Mouse (Mus musculus) intestine, embryonic 14.5 days (tissue): ENCODE data around the gene Pdpr. TPM values are rescaled to one million over a fixed set of nuclear protein-coding genes. Genes with fewer than 3 reads are reported as not detected.
"Not testable (repeated sequence)": the region's sequence is repeated elsewhere in the genome, so short reads cannot be mapped to it uniquely, and the experiment has no call there.

Experiments used
- ATAC-seq: fragments of 200-750 bp; cut with Nextera tagmentation; replicated peaks from 2 replicates; pipeline ENCODE4 v1.8.0; 2017; ENCODE audit warnings: low read depth, moderate number of reproducible peaks, moderate TSS enrichment, moderate library complexity; ENCODE audit not compliant: low FRiP score, low TSS enrichment
- DNase-seq: peaks from one replicate; pipeline ENCODE4 v3.0.0-alpha.2; 2018; ENCODE audit warnings: low spot score
- H3K27ac ChIP-seq: fragments of 300-500 bp; sonication (generic); 2 replicates; pipeline ENCODE4 v1.5.1; 2014; ENCODE audit warnings: low read depth, mild to moderate bottlenecking, control low read depth
- H3K27me3 ChIP-seq: fragments of 300-500 bp; sonication (generic); replicated peaks from 2 replicates; pipeline ENCODE4 v1.6.1; 2014; ENCODE audit warnings: low read length, control low read depth; ENCODE audit not compliant: control insufficient read depth, insufficient read depth
- H3K36me3 ChIP-seq: fragments of 300-500 bp; sonication (generic); 2 replicates; pipeline ENCODE4 v1.6.1; 2014; ENCODE audit warnings: low read length, control low read depth; ENCODE audit not compliant: control insufficient read depth, insufficient read depth
- H3K4me1 ChIP-seq: fragments of 300-500 bp; sonication (generic); replicated peaks from 2 replicates; pipeline ENCODE4 v1.6.1; 2014; ENCODE audit warnings: low read length, control low read depth, mixed read lengths; ENCODE audit not compliant: control insufficient read depth, insufficient read depth
- H3K4me2 ChIP-seq: fragments of 300-500 bp; sonication (generic); 2 replicates; pipeline ENCODE4 v1.6.1; 2014; ENCODE audit warnings: low read length
- H3K4me3 ChIP-seq: fragments of 300-500 bp; sonication (generic); 2 replicates; pipeline ENCODE4 v1.5.1; 2014; ENCODE audit warnings: low read depth, low read length, control low read depth, mixed read lengths
- H3K9ac ChIP-seq: fragments of 300-500 bp; sonication (generic); 2 replicates; pipeline ENCODE4 v1.6.1; 2014; ENCODE audit warnings: mild to moderate bottlenecking, low read length
- H3K9me3 ChIP-seq: fragments of 300-500 bp; sonication (generic); 2 replicates; pipeline ENCODE4 v1.6.1; 2016; ENCODE audit warnings: low read length, control low read depth; ENCODE audit not compliant: control insufficient read depth
- WGBS: fragments of 180-500 bp; shearing (Covaris S2); extraction: QIAGEN DNeasy Blood & Tissue Kit; methylation state at CpG from one replicate; pipeline ENCODE4 v1.1.7; 2014; 5-methylcytosine and 5-hydroxymethylcytosine counted together
- polyA plus RNA-seq: library from polyadenylated mRNA; unstranded; fragments of >200 nt; fragmentation: Nextera tagmentation; extraction: Ambion mirVana; gene quantifications from 2 replicates; pipeline ENCODE4 v1.2.1, GENCODE M21; 2014

Pdpr gene
- polyA plus RNA-seq, 1 experiment from 2014 or later = 6.3 TPM

- WGBS = 75% methylated on average over 2 of the region's 2 CpGs
- ATAC-seq (no peak), DNase-seq (no peak)
- H3K4me3 ChIP-seq = no peak overlapping the region
- peaks cover 23% of the 10 kb centered on the region for H3K4me1 ChIP-seq
- H3K9ac ChIP-seq = no peak overlapping the region
- H3K27ac ChIP-seq = no peak overlapping the region
- H3K36me3 ChIP-seq = peaks cover 25% of the 10 kb centered on the region
- H3K27me3 ChIP-seq = no peaks in the 10 kb centered on the region
- H3K9me3 ChIP-seq = no peaks in the 10 kb centered on the region
- no peak overlapping the region for H3K4me2 ChIP-seq
Measured at GRCm38 (mm10) chr8:111058946-111059572, 35.4 kb upstream of the Pdpr start.

- Histone ChIP-seq H3K27me3 (0 out of 2 replicates have a peak, but pooled peaks cover 3% of the 10 kb centered on the region), H3K9me3 (no peaks in the 10 kb centered on the region), H3K4me2 (peak overlapping the region; percentile 70), H3K4me3 (peak overlapping the region; percentile 72), H3K4me1 (peaks cover 23% of the 10 kb centered on the region), H3K9ac (peak overlapping the region; percentile 55), H3K27ac (no peak overlapping the region), H3K36me3 (peaks cover 7% of the 10 kb centered on the region; the same call in 1 of the 2 replicates)
- DNase-seq (no peak), ATAC-seq (no peak)
- WGBS = under 1% methylated on average over 14 of the region's 14 CpGs
Measured at GRCm38 (mm10) chr8:111061688-111062071, 32.8 kb upstream of the Pdpr start.

- peak overlapping the region; percentile 47; the same call in 1 of the 2 replicates for H3K27ac ChIP-seq
- peaks cover 7% of the 10 kb centered on the region; the same call in 1 of the 2 replicates for H3K36me3 ChIP-seq
- DNase-seq (peak; percentile 100), ATAC-seq (peak; percentile 91)
- H3K9me3 ChIP-seq = no peaks in the 10 kb centered on the region
- peaks cover 18% of the 10 kb centered on the region for H3K4me1 ChIP-seq
- WGBS = 0% methylated on average over 27 of the region's 27 CpGs
- peak overlapping the region; percentile 55 for H3K9ac ChIP-seq
- H3K27me3 ChIP-seq = 0 out of 2 replicates have a peak, but pooled peaks cover 3% of the 10 kb centered on the region
- peak overlapping the region; percentile 70 for H3K4me2 ChIP-seq
- H3K4me3 ChIP-seq = peak overlapping the region; percentile 72
Measured at GRCm38 (mm10) chr8:111062072-111062757, 32.2 kb upstream of the Pdpr start.

- Histone ChIP-seq H3K4me3 (peak overlapping the region; percentile 72), H3K4me2 (peak overlapping the region; percentile 70), H3K9ac (no peak overlapping the region), H3K27me3 (0 out of 2 replicates have a peak, but pooled peaks cover 3% of the 10 kb centered on the region), H3K9me3 (no peaks in the 10 kb centered on the region), H3K4me1 (peaks cover 11% of the 10 kb centered on the region), H3K36me3 (peaks cover 6% of the 10 kb centered on the region; the same call in 1 of the 2 replicates), H3K27ac (no peak overlapping the region)
- DNase-seq (peak; percentile 58), ATAC-seq (no peak)
- 55% methylated on average over 2 of the region's 2 CpGs for WGBS
Measured at GRCm38 (mm10) chr8:111062893-111063292, 31.5 kb upstream of the Pdpr start.

GRCm38 (mm10) chr8:111066308-111066707 lies 28.1 kb upstream of the Pdpr start:
- Histone ChIP-seq H3K36me3 (no peaks in the 10 kb centered on the region), H3K4me2 (no peak overlapping the region), H3K27ac (no peak overlapping the region), H3K4me1 (peaks cover 4% of the 10 kb centered on the region), H3K9me3 (no peaks in the 10 kb centered on the region), H3K27me3 (0 out of 2 replicates have a peak, but pooled peaks cover 3% of the 10 kb centered on the region), H3K4me3 (no peak overlapping the region), H3K9ac (no peak overlapping the region)
- ATAC-seq = no peak
- WGBS = 74% methylated on average over 4 of the region's 4 CpGs
- DNase-seq = no peak

- peaks cover 2% of the 10 kb centered on the region; the same call in 1 of the 2 replicates for H3K4me1 ChIP-seq
- WGBS = 29% methylated on average over 10 of the region's 10 CpGs
- H3K9me3 ChIP-seq = no peaks in the 10 kb centered on the region
- no peak for DNase-seq
- no peaks in the 10 kb centered on the region for H3K36me3 ChIP-seq
- 0 out of 2 replicates have a peak, but pooled peaks cover 3% of the 10 kb centered on the region for H3K27me3 ChIP-seq
- H3K9ac ChIP-seq = no peak overlapping the region
- H3K4me3 ChIP-seq = no peak overlapping the region
- no peak for ATAC-seq
- H3K27ac ChIP-seq = no peak overlapping the region
- H3K4me2 ChIP-seq = no peak overlapping the region
Measured at GRCm38 (mm10) chr8:111067439-111067838, 27.0 kb upstream of the Pdpr start.

- not testable (repeated sequence) for H3K9me3 ChIP-seq, H3K4me2 ChIP-seq, DNase-seq, ATAC-seq, H3K4me1 ChIP-seq, H3K27me3 ChIP-seq, H3K27ac ChIP-seq, H3K4me3 ChIP-seq, H3K9ac ChIP-seq, H3K36me3 ChIP-seq
- WGBS = 90% methylated on average over 9 of the region's 9 CpGs
Measured at GRCm38 (mm10) chr8:111068660-111069059, 25.8 kb upstream of the Pdpr start.

GRCm38 (mm10) chr8:111075926-111076325 lies 18.5 kb upstream of the Pdpr start:
- no peak overlapping the region for H3K9ac ChIP-seq
- no peak for ATAC-seq
- no peaks in the 10 kb centered on the region for H3K27me3 ChIP-seq
- no peak overlapping the region for H3K4me2 ChIP-seq
- H3K4me1 ChIP-seq = no peaks in the 10 kb centered on the region
- no peak overlapping the region for H3K4me3 ChIP-seq
- H3K9me3 ChIP-seq = no peaks in the 10 kb centered on the region
- 75% methylated on average over 3 of the region's 3 CpGs for WGBS
- DNase-seq = no peak
- no peak overlapping the region for H3K27ac ChIP-seq
- H3K36me3 ChIP-seq = no peaks in the 10 kb centered on the region
